Mouse (Mus musculus): ENCODE measurements around the gene Nfib. TPM values are rescaled to one million over a fixed set of nuclear protein-coding genes. Genes with fewer than 3 reads are reported as not detected.

The Nfib gene
- polyA plus RNA-seq, 2 experiments: 1.7 to 2.6 TPM

DNA sequence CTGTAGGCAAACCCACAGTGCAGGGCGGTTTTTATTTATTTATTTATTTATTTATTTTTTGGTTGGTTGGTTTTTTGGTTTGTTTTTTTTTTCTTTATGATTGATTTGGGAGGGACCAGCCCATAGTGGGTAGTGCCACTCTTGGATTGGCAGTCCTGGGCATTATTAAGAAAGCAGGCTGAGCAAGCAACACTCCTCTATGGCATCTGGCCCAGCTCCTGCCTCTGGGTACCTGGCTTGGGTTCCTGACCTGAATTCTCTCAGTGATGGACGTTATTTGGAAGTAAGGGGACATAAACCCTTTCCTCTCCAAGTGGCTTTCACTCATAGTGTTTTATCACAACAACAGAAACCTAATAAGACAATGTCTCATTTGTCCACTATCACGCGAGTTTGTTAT is 309.5 kb downstream of the Nfib start:
- no peak overlapping the region for H3K9ac ChIP-seq (replicated peaks)
- H3K27ac ChIP-seq: no peak overlapping the region
- H3K4me3 ChIP-seq (ENCODE audit: insufficient read depth in 1 of 2, low read depth in 2 of 2, low read length in 2 of 2): no peak overlapping the region
- no peaks in the 10 kb centered on the region for H3K36me3 ChIP-seq (replicated peaks; ENCODE audit: control insufficient read depth, insufficient read depth, low read depth)
- H3K9me3 ChIP-seq (ENCODE audit: control insufficient read depth, low read length): no peaks in the 10 kb centered on the region
- no peaks in the 10 kb centered on the region for H3K27me3 ChIP-seq (ENCODE audit: control insufficient read depth, insufficient read depth, low read length)
- DNase-seq (ENCODE audit: low read depth in 3 of 3, low spot score in 3 of 3) (no peak), ATAC-seq (ENCODE audit: insufficient read depth) (no peak)
- 56% methylated on average over 4 of the region's 4 CpGs for WGBS (ENCODE audit: insufficient replicate concordance)
- H3K4me2 ChIP-seq (ENCODE audit: low read depth): no peak overlapping the region
- peaks cover 0 to 21% of the 10 kb centered on the region in 2 experiments; a peak in 2 of 4 replicates for H3K4me1 ChIP-seq (replicated peaks; ENCODE audit: control insufficient read depth in 2 of 2, insufficient read depth in 2 of 2, low read length in 1 of 2)
- TF ChIP-seq CTCF (IDR thresholded peaks at IDR 0.05; ENCODE audit: low read depth) (no peak), EP300 (IDR thresholded peaks at IDR 0.05; ENCODE audit: low read depth) (no peak)

DNA sequence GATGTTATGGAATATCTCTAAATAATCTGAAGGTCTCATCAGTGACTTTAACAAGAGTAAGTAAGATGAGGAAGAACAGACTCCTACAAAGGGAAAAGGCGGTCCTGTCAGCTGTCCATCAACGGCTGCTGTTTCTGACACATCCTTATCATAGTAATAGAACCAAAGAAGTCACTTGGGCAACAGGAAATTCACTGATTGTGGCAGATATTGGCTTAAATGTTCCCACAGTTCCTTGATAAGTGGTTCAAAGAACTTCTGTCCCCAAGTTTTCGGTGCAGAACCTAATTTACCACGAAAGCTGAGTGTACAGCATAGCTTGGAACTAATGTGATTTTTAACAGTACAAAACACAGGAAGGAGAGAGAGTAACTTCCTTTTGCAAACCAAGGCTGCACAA is 311.2 kb downstream of the Nfib start:
- 21% methylated on average over 4 of the region's 4 CpGs for WGBS (ENCODE audit: insufficient replicate concordance)
- Histone ChIP-seq H3K36me3 (replicated peaks; ENCODE audit: control insufficient read depth, insufficient read depth, low read depth) (no peaks in the 10 kb centered on the region), H3K27ac (no peak overlapping the region), H3K27me3 (ENCODE audit: control insufficient read depth, insufficient read depth, low read length) (no peaks in the 10 kb centered on the region), H3K4me1 (replicated peaks; ENCODE audit: control insufficient read depth in 2 of 2, insufficient read depth in 2 of 2, low read length in 1 of 2) (peaks cover 0 to 12% of the 10 kb centered on the region in 2 experiments; a peak in 2 of 4 replicates), H3K9me3 (ENCODE audit: control insufficient read depth, low read length) (no peaks in the 10 kb centered on the region), H3K4me3 (ENCODE audit: insufficient read depth in 1 of 2, low read depth in 2 of 2, low read length in 2 of 2) (no peak overlapping the region), H3K4me2 (ENCODE audit: low read depth) (no peak overlapping the region), H3K9ac (replicated peaks) (no peak overlapping the region)
- TF ChIP-seq EP300 (IDR thresholded peaks at IDR 0.05; ENCODE audit: low read depth): no peak
- TF ChIP-seq CTCF (IDR thresholded peaks at IDR 0.05; ENCODE audit: low read depth): no peak
- DNase-seq (ENCODE audit: low read depth in 3 of 3, low spot score in 3 of 3): no peak
- ATAC-seq (ENCODE audit: insufficient read depth): no peak

DNA sequence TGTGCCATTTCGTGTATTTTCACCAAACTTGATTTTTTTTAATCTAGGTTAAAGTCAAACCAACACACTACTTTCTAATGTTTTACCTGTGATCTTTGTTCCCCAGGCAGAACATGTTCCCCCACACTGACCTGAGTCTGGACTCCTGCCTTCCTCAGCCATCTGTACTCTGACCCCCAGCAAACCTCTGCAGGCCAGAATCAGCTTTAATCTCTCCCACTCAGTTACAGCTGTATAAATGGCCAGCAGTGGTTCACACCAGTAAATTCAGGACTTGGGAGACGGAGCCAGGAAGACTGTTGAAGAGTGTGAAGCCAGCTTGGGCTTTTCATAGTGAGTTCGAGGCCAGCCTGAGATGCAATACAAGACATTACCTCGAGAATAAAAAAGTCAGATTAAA is 312.5 kb downstream of the Nfib start:
- no peak overlapping the region for H3K27ac ChIP-seq
- no peaks in the 10 kb centered on the region for H3K36me3 ChIP-seq (replicated peaks; ENCODE audit: control insufficient read depth, insufficient read depth, low read depth)
- DNase-seq (ENCODE audit: low read depth in 3 of 3, low spot score in 3 of 3) (peak in 1 of 3 experiments; percentile 6), ATAC-seq (ENCODE audit: insufficient read depth) (no peak)
- H3K27me3 ChIP-seq (ENCODE audit: control insufficient read depth, insufficient read depth, low read length): no peaks in the 10 kb centered on the region
- 51% methylated on average over 4 of the region's 4 CpGs for WGBS (ENCODE audit: insufficient replicate concordance)
- no peak overlapping the region for H3K4me3 ChIP-seq (ENCODE audit: insufficient read depth in 1 of 2, low read depth in 2 of 2, low read length in 2 of 2)
- H3K9ac ChIP-seq (replicated peaks): no peak overlapping the region
- no peak overlapping the region for H3K4me2 ChIP-seq (ENCODE audit: low read depth)
- TF ChIP-seq CTCF (IDR thresholded peaks at IDR 0.05; ENCODE audit: low read depth) (no peak), EP300 (IDR thresholded peaks at IDR 0.05; ENCODE audit: low read depth) (no peak)
- peaks cover 0 to 10% of the 10 kb centered on the region in 2 experiments; a peak in 2 of 4 replicates for H3K4me1 ChIP-seq (replicated peaks; ENCODE audit: control insufficient read depth in 2 of 2, insufficient read depth in 2 of 2, low read length in 1 of 2)
- H3K9me3 ChIP-seq (ENCODE audit: control insufficient read depth, low read length): no peaks in the 10 kb centered on the region

DNA sequence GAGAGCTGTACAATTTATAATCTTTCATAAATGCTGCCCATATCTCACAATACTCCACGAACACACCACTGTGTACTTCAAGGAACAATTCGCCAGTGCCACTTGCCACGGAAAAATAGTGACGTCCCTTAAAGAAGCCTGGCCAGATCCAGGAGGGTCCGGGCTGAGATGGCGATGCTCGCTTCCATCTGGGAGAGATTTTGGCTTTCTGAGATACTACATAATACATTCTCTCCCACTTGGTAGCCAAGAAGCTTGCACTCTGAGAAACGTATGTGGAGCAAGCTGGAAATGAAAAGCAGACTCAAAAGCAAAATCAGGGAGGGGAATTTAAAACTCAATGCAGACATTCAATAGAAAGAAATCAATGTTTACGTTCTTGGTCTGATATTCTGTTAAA is 313.1 kb downstream of the Nfib start:
- TF ChIP-seq EP300 (IDR thresholded peaks at IDR 0.05; ENCODE audit: low read depth) (no peak), CTCF (IDR thresholded peaks at IDR 0.05; ENCODE audit: low read depth) (no peak)
- Histone ChIP-seq H3K4me2 (ENCODE audit: low read depth) (no peak overlapping the region), H3K27ac (no peak overlapping the region), H3K4me1 (replicated peaks; ENCODE audit: control insufficient read depth in 2 of 2, insufficient read depth in 2 of 2, low read length in 1 of 2) (peaks cover 0 to 9% of the 10 kb centered on the region in 2 experiments; a peak in 2 of 4 replicates), H3K4me3 (ENCODE audit: insufficient read depth in 1 of 2, low read depth in 2 of 2, low read length in 2 of 2) (no peak overlapping the region), H3K27me3 (ENCODE audit: control insufficient read depth, insufficient read depth, low read length) (no peaks in the 10 kb centered on the region), H3K9ac (replicated peaks) (no peak overlapping the region), H3K9me3 (ENCODE audit: control insufficient read depth, low read length) (no peaks in the 10 kb centered on the region), H3K36me3 (replicated peaks; ENCODE audit: control insufficient read depth, insufficient read depth, low read depth) (no peaks in the 10 kb centered on the region)
- no peak for DNase-seq (ENCODE audit: low read depth in 3 of 3, low spot score in 3 of 3)
- 64% methylated on average over 9 of the region's 9 CpGs for WGBS (ENCODE audit: insufficient replicate concordance)
- ATAC-seq (ENCODE audit: insufficient read depth): no peak

DNA sequence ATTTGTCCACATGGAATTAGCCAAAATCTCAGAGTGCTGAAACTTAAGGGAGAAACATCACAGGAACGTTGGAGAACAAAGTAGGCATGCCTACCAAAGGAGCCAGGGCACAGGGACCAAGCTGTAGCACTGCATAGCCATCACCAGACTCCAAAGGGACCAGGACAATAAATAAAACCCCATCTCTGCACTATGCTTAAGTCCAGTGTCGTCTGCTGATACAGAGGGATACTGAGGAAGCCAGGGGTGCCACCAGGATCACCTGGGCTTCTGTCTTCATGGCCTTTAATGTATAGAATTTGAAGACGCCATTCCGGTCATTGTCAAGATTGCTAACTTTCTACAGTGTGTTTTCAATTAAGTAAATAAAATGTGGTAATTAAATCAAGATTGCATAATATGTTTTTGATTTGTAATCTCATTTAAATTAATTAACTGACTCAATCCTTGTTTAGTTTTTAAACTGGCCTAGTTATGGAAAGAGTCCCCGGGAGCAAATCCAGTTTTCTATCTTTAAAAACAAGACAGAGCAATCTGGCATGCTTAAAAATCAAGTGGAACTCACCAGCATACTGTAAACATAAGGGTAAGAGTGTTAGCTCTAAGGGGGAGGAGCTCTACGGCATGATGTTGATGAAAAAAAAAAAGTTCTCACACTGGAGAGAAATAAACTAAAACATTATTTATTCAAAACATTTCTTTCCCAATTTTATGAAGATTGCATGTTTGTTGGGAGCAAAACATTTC is 313.7 kb downstream of the Nfib start:
- DNase-seq (ENCODE audit: low read depth in 3 of 3, low spot score in 3 of 3) (no peak), ATAC-seq (ENCODE audit: insufficient read depth) (no peak)
- no peak overlapping the region for H3K27ac ChIP-seq
- no peak overlapping the region for H3K4me2 ChIP-seq (ENCODE audit: low read depth)
- no peaks in the 10 kb centered on the region for H3K36me3 ChIP-seq (replicated peaks; ENCODE audit: control insufficient read depth, insufficient read depth, low read depth)
- peaks cover 0 to 9% of the 10 kb centered on the region in 2 experiments; a peak in 2 of 4 replicates for H3K4me1 ChIP-seq (replicated peaks; ENCODE audit: control insufficient read depth in 2 of 2, insufficient read depth in 2 of 2, low read length in 1 of 2)
- no peak overlapping the region for H3K9ac ChIP-seq (replicated peaks)
- H3K9me3 ChIP-seq (ENCODE audit: control insufficient read depth, low read length): no peaks in the 10 kb centered on the region
- no peak overlapping the region for H3K4me3 ChIP-seq (ENCODE audit: insufficient read depth in 1 of 2, low read depth in 2 of 2, low read length in 2 of 2)
- WGBS (ENCODE audit: insufficient replicate concordance): 55% methylated on average over 6 of the region's 6 CpGs
- no peak for TF ChIP-seq CTCF (IDR thresholded peaks at IDR 0.05; ENCODE audit: low read depth)
- no peak for TF ChIP-seq EP300 (IDR thresholded peaks at IDR 0.05; ENCODE audit: low read depth)
- no peaks in the 10 kb centered on the region for H3K27me3 ChIP-seq (ENCODE audit: control insufficient read depth, insufficient read depth, low read length)

Data from liver, embryonic 14.5 days (tissue).